Mouse (Mus musculus) thymus, postnatal 36 days (tissue): Measurements from ENCODE around the gene Dpagt1.
"Not testable (repeated sequence)": the region's sequence is repeated elsewhere in the genome, so short reads cannot be mapped to it uniquely, and the experiment has no call there.

ENCODE experiments used
- DNase-seq, 2 experiments: peaks; one replicate each; pipeline ENCODE4 v3.0.0; 2022; ENCODE audit warnings: mixed read lengths in 2 of 2

Gene Dpagt1

DNA sequence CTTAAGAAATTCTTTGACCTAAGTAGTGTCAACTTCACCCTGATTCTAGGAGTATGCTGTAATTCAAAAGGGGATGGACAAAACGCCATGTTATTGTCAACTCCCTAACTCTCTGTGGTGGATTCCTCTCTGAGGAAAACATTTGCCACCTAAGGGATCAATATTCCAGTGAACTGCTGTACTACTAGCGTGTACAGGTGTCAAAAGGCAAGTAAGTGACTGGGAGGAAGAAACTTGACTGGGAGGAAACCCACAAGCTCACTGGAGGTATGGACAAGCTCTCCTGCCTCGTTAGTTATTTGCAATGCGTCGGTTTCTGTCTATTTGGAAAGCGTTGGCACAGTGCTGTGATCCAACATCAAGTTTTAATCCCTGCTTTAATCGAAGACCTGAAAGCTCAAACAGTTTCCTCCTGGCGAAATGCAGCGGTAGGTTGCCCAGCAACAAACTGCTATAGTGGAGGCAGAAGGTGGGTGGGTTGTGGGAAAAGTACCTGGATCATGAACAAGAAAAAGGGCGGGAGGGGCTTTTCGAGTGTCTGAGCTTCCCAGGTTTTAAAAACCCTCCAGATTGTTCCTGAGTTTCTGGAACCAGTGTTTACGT lies at the start of gene Dpagt1:
Gene Dpagt1 (plus strand): TSS at position 252 of the 603 bp plus-strand sequence.
- no peak for DNase-seq

DNA sequence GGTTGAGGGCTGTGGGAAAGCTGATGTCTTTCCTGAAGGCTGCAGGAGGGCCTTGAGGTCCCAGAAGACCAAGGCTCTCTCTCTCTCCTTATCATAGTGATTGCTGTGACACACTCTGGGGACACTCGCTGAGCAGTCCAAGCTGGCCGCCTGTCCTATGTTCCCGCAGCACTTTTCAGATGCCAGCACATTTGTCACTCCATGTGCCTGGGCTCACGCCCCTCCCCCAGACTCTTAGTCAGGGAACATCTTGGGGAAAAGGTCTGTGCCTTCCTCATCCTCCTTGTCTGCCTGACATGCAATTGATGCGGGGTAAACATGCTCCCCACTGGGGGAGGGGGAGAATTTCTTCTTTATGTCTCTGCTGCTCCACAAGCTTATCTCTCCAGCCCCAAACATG lies 42.6 kb upstream of the Dpagt1 start:
- no peak for DNase-seq

DNA sequence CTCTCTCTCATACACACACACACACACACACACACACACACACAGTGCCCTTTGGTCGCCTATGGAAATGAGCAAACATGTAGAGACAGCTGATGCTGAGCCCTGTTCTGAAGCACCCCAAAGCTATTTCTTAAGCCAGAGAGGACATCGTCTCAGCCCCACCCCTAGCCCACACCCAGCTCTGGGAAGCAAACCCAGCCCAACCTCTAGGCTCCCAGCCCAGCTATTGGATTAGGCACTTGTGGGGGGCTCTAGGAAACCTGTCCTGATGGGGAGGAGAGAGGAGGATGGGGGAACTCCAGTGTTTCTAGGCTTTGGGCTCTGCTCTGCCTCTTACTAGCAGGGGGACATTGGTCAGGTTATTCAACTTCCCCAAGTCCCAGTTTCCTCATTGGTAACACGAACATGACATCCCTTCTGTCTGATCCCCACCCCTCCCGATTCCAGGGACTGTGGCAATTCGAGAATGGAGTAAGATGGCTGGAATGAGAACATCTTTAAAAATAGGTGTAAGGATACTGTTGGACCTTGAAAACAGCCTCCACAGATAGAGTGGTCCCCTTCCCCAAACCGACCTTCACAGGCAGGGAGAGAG lies 39.5 kb upstream of the Dpagt1 start:
- no peak for DNase-seq

DNA sequence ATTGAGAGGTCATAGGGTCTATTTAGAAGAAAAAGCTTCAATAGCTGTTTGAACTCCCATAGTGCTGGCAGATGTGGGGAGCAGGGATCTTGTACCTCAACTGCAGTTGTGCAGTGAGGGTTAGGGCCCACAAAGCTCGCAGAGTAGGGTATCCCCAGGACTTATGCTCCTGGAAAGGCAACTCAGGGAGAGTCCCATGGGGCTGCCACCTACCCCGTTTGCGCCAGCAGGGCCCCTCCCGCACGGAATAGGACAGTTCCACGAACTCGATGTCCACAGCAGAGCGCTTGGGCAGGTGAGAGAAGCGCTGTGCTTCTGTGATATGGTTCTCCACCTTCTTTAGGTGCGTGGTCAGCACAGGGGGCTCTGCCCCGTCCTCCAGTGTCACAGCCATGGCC lies 38.8 kb upstream of the Dpagt1 start:
- DNase-seq = no peak

DNA sequence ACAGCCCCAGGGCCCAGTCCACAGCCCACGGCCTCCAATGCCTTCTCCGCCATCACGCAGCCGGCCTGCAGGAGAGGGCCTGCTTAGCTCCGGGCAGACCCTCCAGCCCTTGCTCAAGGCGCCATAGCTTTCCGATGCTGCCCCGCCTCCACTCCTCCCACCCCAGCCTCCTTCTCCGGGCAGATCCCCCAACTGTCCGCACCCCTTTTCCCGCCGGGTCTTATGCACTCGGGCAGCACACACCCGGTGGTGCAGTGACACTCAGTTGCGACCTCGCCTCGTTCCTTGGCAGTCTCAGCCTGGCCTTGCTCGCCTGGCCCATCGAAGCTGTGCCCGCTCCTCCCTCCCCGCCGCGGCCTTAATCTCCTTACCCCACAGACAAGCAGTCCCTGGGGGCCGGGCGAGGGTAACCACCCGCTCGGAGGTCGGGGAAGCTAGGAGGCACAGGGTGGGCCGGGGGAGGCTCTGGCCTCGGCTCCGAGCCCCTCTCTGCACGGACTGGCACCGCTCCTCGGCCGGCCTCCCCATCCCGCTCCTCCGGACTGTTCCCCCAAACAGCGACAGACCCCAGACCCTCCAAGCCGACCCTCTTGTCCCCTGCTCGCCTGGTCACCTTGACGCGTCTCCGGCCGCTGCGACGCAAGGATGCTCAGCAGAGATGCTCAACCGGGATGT lies 38.3 kb upstream of the Dpagt1 start:
- no peak for DNase-seq

DNA sequence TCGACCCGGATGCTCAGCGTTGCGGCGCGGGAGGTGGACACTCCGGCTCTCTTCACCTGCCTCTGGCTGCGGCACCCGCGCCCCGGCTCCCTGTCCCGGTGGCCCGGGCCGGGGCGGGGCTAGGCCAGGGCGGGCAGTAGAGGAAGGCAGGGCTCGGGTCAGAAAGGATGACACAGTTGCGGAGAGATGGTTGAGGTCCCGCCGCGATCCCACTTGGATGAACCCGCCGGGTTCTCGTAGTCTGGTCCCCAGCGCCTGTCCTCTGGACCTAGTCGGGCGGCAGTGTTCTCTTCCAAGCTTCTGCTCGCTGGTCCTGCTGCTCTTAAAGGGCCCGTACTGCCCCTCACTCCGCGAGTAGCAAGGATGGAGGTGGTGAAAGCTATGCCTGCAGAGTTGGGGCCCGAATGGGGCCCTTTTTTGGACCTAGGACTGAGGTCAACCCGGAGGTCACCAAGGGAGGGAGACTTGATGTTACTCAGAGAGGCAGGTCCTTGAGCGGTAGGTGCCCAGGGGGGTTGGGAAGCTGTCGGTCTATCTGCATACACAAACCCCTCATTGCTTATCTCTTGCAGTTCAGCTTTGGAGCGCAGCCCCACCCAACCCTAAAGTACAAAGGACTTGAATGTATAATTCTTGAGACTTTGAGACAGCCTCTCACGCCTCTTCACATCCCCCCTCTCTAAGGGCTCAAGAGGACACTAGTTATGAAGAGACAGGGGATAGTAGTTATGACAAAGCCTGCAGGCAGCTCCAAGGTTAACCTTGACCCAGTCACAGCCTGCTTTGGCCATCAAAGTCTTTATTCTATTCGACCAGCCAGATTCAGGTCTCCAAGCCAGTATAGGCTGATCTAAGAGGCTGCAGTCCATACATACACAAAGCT lies 37.5 kb upstream of the Dpagt1 start, which contains the start of gene Abcg4:
Gene Abcg4 (minus strand): TSS at position 540 of the 883 bp plus-strand sequence.
- DNase-seq = no peak

DNA sequence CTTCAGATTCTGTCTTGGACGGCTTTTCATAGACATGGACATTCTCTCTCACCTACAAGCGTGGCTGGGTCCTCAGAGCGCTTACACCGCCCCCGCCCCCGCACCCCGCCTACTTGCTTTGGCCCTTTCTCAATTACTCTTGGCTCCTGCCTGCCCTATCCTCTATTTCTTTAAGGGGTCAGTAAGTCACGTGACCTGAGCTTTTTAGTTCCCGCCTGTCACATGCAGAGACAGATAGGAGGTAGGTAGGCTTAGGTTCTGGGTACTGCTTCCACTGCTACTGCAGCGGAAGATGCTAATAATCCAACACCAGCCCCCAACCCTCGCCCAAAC lies 36.9 kb upstream of the Dpagt1 start:
- no peak for DNase-seq

DNA sequence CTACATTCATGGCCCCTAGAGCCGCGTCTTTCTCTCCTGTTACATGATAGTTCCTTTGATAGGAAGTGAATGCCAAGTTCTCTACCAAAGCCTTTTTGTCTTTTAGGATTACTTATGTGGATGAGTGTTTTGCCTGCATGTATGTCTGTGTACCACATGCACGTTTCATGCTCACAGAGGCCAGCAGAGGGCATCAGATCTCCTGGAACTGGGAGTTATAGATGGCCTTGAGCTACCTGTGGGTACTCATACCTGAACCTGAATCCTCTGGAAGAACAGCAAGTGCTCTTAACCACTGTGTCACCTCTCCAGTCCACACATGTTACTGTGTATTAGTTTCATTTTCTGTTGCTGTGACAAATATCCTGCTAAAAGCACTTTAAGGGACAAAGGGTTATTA lies 33.3 kb upstream of the Dpagt1 start:
- peak; percentile 68 to 70 for DNase-seq

DNA sequence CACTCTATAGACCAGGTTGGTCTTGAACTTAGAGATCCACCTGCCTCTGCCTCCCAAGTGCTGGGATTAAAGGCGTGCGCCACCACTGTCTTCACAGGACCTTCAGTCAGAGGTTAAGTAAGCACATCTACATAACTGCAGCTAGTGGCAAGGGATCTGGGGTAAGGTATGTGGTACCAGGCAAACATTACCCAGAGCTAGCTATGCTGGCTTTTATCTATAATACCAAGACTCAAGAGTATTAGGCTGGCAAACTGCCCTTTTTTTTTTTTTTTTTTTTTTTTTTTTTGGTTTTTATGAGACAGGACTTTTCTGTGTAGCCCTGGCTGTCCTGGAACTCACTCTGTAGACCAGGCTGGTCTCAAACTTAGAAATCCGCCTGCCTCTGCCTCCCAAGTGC lies 25.8 kb upstream of the Dpagt1 start:
- not testable (repeated sequence) for DNase-seq

DNA sequence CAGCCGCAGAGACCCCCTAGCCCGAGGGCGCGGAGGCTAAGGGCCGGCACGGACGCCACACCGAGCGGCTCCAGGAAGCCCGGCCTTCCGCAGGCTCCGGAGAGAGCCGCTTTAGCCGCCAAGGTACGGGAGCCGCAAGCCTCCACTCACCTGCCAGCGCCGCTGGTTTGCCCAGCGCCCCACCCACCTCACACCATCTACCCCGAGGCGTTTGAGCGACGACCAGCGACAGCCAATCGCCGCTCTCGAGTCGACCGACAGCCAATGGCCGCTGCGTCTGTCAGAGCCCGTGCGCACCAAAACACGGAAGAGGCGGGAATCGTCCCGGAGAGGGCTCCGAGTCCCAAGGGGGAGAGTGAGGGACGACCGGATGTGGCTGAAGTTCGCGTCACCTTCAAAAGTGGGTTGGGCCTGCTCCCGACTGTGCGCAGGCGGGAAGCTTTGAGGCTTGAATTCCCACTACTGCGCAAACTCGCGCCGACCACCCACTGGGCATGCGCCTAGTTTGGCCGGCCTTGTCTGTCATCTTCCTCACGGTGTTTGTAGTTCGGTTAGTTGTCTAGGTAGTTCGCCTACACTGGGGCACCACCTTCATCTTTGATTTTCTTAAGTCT lies 20.2 kb upstream of the Dpagt1 start, which contains the start of gene Hinfp:
Gene Hinfp (minus strand): TSS at position 206 of the 614 bp plus-strand sequence.
- DNase-seq = peak; percentile 96 to 99

DNA sequence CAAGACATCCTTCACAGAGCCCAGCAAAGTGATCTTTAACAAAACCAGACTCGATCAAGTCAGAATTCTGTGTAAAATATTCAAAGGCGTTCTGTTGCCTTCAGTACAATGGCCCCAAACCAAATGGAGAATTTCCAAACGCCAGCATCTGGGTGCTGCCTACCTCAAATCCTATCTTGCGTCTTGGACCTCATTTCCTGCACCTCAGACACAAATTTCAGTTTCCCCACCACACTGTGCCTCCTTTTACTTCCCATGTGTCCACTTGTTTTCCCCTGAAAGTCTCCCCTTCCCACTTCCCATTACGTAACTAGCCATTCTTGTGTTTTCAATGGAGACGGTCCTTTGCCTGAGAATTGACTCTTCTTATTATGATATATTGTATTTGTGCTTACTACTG lies 19.3 kb upstream of the Dpagt1 start:
- no peak for DNase-seq

DNA sequence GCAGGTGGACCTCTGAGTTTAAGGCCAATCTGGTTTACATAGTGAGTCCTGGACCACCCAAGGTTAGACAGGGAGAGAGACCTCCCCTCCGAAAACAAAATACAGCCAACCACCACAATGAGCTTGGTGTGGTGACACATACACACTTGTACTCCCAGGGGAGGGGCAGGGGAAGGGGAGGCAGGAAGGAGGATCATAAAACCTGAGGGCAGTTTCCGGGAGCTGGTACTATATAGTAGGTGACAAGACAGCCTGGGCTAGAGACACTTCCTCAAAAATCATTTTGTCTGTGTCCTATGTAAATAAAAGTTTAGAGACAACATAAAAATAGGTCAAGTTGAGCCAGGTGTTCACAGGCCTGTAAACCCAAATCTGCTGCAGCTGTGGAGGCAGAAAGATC lies 18.6 kb upstream of the Dpagt1 start:
- DNase-seq = peak; percentile 33 to 56

DNA sequence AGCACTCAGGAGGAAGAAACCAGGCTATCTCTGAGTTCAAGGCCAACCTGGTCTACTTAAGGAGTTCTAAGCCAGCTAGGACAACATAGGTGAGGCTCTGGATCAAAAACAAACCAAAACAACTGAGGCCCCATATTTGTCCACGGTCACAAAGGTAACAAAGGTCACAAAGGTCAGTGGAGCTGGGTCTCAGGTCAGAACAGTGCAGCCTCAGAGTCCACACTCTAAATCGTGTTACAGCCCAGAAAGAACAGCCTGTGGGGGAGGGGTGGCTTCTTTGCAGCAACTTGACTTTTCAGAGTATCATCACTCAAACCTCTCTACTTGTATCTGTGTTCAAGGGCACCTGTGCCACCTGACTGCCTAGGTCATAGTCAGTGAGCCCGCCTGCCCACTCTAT lies 16.1 kb upstream of the Dpagt1 start:
- DNase-seq = no peak

DNA sequence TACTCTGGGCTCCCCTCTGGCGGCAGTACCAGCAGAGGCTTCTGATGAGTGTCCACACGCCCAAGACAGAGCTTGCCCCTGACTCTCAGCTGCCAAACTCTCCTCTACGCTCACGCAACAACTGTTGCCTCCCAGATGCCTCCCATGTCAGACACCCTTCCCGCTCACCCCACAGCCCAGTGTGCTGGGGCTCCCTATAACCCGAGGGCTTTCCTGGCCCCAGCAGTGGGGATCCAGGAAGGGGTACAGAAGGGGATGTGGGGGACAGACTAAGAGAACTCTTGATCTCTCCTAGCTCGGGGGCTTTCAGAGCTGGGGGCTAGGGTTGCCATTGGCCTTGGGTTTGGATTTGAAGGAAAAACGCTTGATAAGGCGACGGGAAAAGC lies 15.1 kb upstream of the Dpagt1 start:
- DNase-seq = no peak

DNA sequence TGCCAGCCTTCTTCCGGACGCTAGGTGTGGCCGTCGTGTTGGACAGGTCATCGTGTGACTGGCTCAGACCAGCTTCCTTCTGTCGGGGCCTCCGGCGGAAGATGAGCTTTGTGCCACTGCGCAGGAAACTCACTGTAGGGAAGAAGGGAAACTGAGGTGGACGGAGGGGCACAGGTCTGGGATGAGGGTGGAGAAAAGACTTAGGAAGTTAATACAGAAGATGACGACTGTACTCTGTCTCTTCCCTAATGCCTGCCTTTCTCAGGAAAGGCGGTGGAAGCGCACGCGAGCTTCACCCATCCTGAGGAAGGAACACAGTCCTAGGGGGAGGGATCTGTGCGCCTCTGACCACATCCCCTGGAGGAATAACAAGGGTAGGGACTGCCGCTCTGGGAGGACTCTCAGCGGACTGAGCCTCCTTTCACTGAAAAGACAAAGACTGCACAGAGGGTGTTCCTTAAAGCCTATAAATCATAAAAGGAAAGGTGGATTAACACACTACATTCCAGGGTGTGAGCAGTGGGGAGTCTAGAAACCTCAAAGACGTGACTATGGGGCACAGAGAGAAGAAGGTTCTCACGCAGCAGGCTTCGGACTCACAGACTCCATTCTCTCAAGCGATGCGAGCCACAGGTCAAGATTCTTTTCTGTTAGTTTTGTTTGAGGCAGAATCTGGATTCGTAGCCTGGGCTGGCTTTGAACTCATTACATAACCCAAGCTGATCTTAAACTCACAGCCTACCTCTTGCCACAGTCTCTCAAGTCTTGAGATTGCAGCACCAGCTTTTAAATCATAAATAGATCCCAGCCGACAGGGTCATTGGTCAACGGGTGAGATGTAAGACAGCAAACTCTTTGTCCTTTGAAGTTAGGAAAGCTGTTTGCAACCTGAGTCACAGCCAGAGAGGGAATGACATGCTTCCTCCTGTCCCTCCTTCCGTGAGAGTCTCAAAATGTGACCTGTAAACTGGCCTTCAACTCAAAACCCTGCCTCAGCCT lies 14.4 kb upstream of the Dpagt1 start:
- no peak for DNase-seq

DNA sequence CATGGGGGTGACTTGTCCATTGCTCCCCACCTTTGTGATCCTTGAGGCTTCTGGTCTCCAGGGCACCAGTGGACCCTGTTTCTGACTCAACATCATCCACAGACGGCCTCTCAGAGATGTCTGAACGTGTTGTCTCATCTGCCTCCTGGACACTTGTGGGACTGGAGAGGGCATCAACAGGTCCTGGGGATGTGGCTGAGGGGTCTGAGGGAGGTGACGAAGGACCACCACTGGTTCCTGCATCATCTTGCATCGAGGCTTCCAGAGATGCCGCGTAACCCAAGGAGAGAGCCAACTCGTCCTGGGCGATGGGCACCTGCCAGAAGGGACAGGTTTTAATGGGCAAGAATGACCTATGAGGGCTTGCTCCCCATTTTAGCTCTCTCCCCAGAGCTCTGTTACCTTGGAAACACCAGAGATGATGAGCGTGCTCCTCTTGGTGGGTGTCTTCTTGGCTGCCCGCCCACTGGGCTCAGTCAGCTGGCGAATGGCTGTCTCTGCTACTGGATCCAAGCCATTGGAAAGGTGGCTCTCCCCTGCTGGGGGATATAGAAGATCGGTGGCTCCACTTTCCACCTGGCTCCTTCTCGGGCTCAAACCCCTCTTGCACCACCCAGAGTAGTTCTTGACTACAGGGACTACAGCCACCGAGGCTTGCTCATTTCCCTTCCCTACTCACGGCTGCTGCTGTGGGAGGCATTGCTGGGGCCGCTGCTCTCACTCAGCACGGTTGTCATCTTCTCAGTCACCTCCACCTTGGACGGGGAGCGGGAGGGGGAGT lies 12.2 kb upstream of the Dpagt1 start:
- DNase-seq = no peak

DNA sequence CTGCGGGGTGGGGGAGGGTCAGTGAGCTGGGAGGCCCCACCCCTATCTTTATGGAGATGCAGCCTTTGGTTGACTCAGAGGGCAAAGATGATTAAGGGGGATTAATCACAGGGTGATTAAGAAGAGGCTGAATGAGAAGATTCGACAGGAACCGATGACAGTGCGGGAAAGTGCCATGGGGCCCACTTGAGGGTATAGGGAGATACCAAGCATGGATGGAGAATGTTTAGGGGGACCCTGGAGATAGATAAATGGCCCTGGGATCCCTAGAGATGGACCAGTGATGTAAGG lies 11.6 kb upstream of the Dpagt1 start:
- DNase-seq = no peak

DNA sequence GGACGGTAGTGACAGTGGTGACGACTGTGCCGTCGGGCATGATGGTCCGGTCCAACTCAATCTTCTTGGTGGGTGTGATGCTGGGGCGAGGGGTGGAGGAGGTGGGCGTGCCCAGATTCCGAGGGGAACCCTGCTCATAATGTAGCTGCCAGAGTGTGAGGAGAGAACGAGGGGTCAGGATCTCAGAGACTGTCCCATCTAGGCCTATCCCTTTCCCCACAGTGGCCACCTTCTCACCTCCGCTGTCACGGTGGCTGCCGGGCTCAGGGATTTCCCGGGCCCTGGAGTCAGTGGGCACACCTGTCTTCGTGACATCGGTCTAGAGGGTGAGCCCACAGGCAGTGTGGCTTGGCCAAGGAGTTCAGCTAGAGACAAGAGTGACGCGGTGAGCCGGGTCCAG lies 10.9 kb upstream of the Dpagt1 start:
- DNase-seq = no peak

DNA sequence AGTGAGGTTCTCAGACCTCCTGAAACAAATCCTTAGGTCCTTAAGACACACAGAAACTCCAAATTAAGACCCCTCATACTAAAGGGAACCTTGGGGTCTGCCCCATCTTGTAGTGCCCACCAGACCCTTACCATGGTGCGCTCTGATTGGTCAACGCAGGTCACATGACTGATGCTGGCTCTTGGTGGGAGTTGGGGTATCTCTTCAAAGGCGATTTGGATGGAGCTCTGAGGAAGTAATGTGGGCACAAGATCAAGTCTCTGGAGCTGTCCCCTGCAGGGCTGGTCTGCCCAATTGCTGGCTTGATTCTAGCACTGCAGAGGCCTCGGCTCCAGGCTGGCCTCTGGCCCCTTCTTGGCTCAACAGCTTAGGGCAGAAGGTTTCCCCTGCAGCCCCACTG lies 8.4 kb upstream of the Dpagt1 start:
- no peak for DNase-seq

DNA sequence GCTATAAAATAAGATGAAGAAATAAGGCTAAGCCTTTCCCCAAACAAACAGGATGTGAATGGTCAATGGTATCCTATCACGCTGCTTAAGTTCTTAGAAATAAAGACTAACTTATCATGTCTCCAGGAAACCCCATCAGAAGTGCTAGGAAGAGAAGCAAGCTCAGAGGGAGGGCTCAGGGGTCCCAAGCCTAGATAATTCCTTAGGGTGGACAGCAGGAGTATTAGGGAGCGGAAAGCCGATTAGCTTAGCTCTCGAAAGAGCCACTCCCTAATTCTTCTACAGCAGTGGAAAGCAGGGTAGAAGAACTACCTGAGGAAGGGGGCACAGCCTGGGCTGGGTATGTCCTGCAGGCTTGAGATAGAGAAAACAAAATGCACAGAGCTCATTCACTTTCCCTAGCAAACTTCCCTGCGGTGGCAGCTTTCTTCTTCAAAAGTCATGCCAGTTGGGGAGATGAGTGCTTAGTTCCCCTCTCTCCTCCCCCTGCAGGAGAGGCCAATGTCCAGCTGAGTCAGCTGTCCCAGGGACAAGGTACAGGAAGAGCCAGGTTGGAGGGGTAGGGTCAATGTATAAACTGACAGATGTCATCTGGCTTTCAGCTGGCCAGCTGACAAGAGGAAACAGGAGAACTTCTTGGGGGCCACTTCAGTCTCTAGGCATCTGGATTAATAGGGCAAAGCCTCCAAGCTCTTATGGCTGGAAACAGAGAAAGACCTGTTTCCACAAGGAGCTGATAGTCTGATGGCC lies 7.6 kb upstream of the Dpagt1 start:
- DNase-seq = no peak

DNA sequence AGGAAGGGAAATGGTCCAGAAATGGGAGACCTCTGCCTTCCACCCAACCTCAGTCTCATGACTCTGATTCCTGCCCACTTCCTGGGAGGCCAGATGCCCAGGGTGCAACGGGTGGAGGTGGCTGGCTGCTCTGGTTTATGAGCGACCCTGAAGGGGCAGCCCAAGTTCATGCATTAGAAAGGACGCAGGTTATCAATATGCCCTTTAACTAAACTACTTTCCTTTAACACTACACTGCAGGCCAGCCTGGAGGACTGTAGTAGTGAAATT lies 7.1 kb upstream of the Dpagt1 start:
- DNase-seq = no peak
